Mouse (Mus musculus) granulocyte monocyte progenitor cell, adult 5-6 weeks (primary cell): ENCODE data around the gene Tcte2. TPM values are rescaled to one million over a fixed set of nuclear protein-coding genes. Genes with fewer than 3 reads are reported as not detected.

Experiments used
- ATAC-seq: replicated peaks from 2 replicates; pipeline ENCODE4 v1.8.0; 2016; ENCODE audit warnings: mild to moderate bottlenecking, moderate TSS enrichment, inconsistent platforms; ENCODE audit not compliant: poor library complexity, severe bottlenecking
- total RNA-seq, 2 experiments: library from RNA; stranded (forward) in 1 of 2; stranded (reverse) in 1 of 2; fragments of 200-712, 200-1000 nt in 1 of 2; fragments of >200 nt in 1 of 2; fragmentation: Nextera tagmentation in 1 of 2; gene quantifications; 2 replicates each; pipeline ENCODE4 v1.2.3; 2014 to 2017

The Tcte2 gene
- total RNA-seq, 2 experiments from 2014 or later, result not detected

- peak; percentile 41 for ATAC-seq
Measured at GRCm38 (mm10) chr17:13747681-13748080, 13.9 kb downstream of the Tcte2 start.

- ATAC-seq, result peak; percentile 85
Measured at GRCm38 (mm10) chr17:13746330-13746729, 15.3 kb downstream of the Tcte2 start.

- no peak for ATAC-seq
Measured at GRCm38 (mm10) chr17:13745373-13745772, 16.3 kb downstream of the Tcte2 start.

- ATAC-seq, result no peak
Measured at GRCm38 (mm10) chr17:13744824-13745223, 16.8 kb downstream of the Tcte2 start.

GRCm38 (mm10) chr17:13744219-13744618, 17.4 kb downstream of the Tcte2 start:
- no peak for ATAC-seq

GRCm38 (mm10) chr17:13743709-13744079, 17.9 kb downstream of the Tcte2 start:
- ATAC-seq, result no peak

GRCm38 (mm10) chr17:13742941-13743708, 18.5 kb downstream of the Tcte2 start:
- ATAC-seq, result no peak

- ATAC-seq, result no peak
Measured at GRCm38 (mm10) chr17:13742334-13742733, 19.3 kb downstream of the Tcte2 start.

GRCm38 (mm10) chr17:13741611-13742010, 20.0 kb downstream of the Tcte2 start:
- no peak for ATAC-seq

GRCm38 (mm10) chr17:13740796-13741195, 20.8 kb downstream of the Tcte2 start:
- ATAC-seq, result peak; percentile 61

- ATAC-seq, result no peak
Measured at GRCm38 (mm10) chr17:13739981-13740380, 21.6 kb downstream of the Tcte2 start.

- peak; percentile 64 for ATAC-seq
Measured at GRCm38 (mm10) chr17:13738916-13739315, 22.7 kb downstream of the Tcte2 start.

- peak; percentile 54 for ATAC-seq
Measured at GRCm38 (mm10) chr17:13738121-13738776, 23.4 kb downstream of the Tcte2 start.

- no peak for ATAC-seq
Measured at GRCm38 (mm10) chr17:13737336-13737735, 24.3 kb downstream of the Tcte2 start.

- no peak for ATAC-seq
Measured at GRCm38 (mm10) chr17:13735803-13736282, 25.8 kb downstream of the Tcte2 start.

- ATAC-seq, result no peak
Measured at GRCm38 (mm10) chr17:13735057-13735456, 26.6 kb downstream of the Tcte2 start.

GRCm38 (mm10) chr17:13733971-13734370, 27.7 kb downstream of the Tcte2 start:
- ATAC-seq, result no peak

- no peak for ATAC-seq
Measured at GRCm38 (mm10) chr17:13732685-13733084, 28.9 kb downstream of the Tcte2 start.

GRCm38 (mm10) chr17:13731727-13732112, 29.9 kb downstream of the Tcte2 start:
- peak; percentile 85 for ATAC-seq

GRCm38 (mm10) chr17:13730980-13731726, 30.5 kb downstream of the Tcte2 start:
- ATAC-seq, result no peak

GRCm38 (mm10) chr17:13726832-13727355, 34.7 kb downstream of the Tcte2 start:
- ATAC-seq, result no peak
